Mouse (Mus musculus): Measurements from ENCODE around the gene Nfkbie. TPM values are rescaled to one million over a fixed set of nuclear protein-coding genes. Genes with fewer than 3 reads are reported as not detected.

Nfkbie gene
- total and polyA plus RNA-seq, 2 experiments from 2014 or later: 1.2 to 1.7 TPM

GRCm38 (mm10) chr17:45546941-45547340 lies 8.6 kb upstream of the Nfkbie start:
- no peak overlapping the region for H3K9ac ChIP-seq (replicated peaks; ENCODE audit: low read depth, low read length)
- no peak overlapping the region for H3K4me2 ChIP-seq (ENCODE audit: low read depth, low read length)
- H3K4me3 ChIP-seq (ENCODE audit: low read depth, low read length): no peak overlapping the region
- ATAC-seq (ENCODE audit: insufficient read depth, low read depth) (no peak), DNase-seq (ENCODE audit: low spot score) (no peak)
- no peak overlapping the region for H3K27ac ChIP-seq (ENCODE audit: low read depth)
- H3K9me3 ChIP-seq (replicated peaks; ENCODE audit: control insufficient read depth, low read length): no peaks in the 10 kb centered on the region
- peaks cover 25% of the 10 kb centered on the region for H3K4me1 ChIP-seq (ENCODE audit: control insufficient read depth, insufficient read depth)
- H3K36me3 ChIP-seq (replicated peaks; ENCODE audit: control insufficient read depth, insufficient read depth, low read length): no peaks in the 10 kb centered on the region
- TF ChIP-seq CTCF (IDR thresholded peaks at IDR 0.05; ENCODE audit: low read depth) (no peak), EP300 (IDR thresholded peaks at IDR 0.05; ENCODE audit: low read depth) (no peak)
- peaks cover 95% of the 10 kb centered on the region for H3K27me3 ChIP-seq (ENCODE audit: control insufficient read depth, insufficient read depth, low read length)
- 65% methylated on average over 16 of the region's 16 CpGs for WGBS

- no peak for ATAC-seq (ENCODE audit: insufficient read depth, low read depth)
- H3K27me3 ChIP-seq (ENCODE audit: control insufficient read depth, insufficient read depth, low read length): peaks cover 88% of the 10 kb centered on the region
- no peak overlapping the region for H3K9ac ChIP-seq (replicated peaks; ENCODE audit: low read depth, low read length)
- H3K4me2 ChIP-seq (ENCODE audit: low read depth, low read length): no peak overlapping the region
- no peaks in the 10 kb centered on the region for H3K36me3 ChIP-seq (replicated peaks; ENCODE audit: control insufficient read depth, insufficient read depth, low read length)
- H3K4me3 ChIP-seq (ENCODE audit: low read depth, low read length): no peak overlapping the region
- TF ChIP-seq CTCF (IDR thresholded peaks at IDR 0.05; ENCODE audit: low read depth) (no peak), EP300 (IDR thresholded peaks at IDR 0.05; ENCODE audit: low read depth) (no peak)
- H3K27ac ChIP-seq (ENCODE audit: low read depth): no peak overlapping the region
- peaks cover 25% of the 10 kb centered on the region for H3K4me1 ChIP-seq (ENCODE audit: control insufficient read depth, insufficient read depth)
- H3K9me3 ChIP-seq (replicated peaks; ENCODE audit: control insufficient read depth, low read length): no peaks in the 10 kb centered on the region
- 64% methylated on average over 5 of the region's 5 CpGs for WGBS
- no peak for DNase-seq (ENCODE audit: low spot score)
Measured at GRCm38 (mm10) chr17:45547461-45548190, 7.9 kb upstream of the Nfkbie start.

GRCm38 (mm10) chr17:45548541-45549512 lies 6.7 kb upstream of the Nfkbie start:
- TF ChIP-seq EP300 (IDR thresholded peaks at IDR 0.05; ENCODE audit: low read depth) (no peak), CTCF (IDR thresholded peaks at IDR 0.05; ENCODE audit: low read depth) (peak; percentile 9; the same call in 1 of the 2 replicates)
- 5% methylated on average over 49 of the region's 68 CpGs for WGBS
- Histone ChIP-seq H3K27ac (ENCODE audit: low read depth) (no peak overlapping the region), H3K27me3 (ENCODE audit: control insufficient read depth, insufficient read depth, low read length) (peaks cover 77% of the 10 kb centered on the region), H3K4me1 (ENCODE audit: control insufficient read depth, insufficient read depth) (peaks cover 25% of the 10 kb centered on the region), H3K9me3 (replicated peaks; ENCODE audit: control insufficient read depth, low read length) (no peaks in the 10 kb centered on the region), H3K9ac (replicated peaks; ENCODE audit: low read depth, low read length) (peak overlapping the region; percentile 50), H3K36me3 (replicated peaks; ENCODE audit: control insufficient read depth, insufficient read depth, low read length) (no peaks in the 10 kb centered on the region), H3K4me2 (ENCODE audit: low read depth, low read length) (peak overlapping the region; percentile 99), H3K4me3 (ENCODE audit: low read depth, low read length) (peak overlapping the region; percentile 62)
- DNase-seq (ENCODE audit: low spot score) (no peak), ATAC-seq (ENCODE audit: insufficient read depth, low read depth) (no peak; the same call in 1 of the 2 replicates)

GRCm38 (mm10) chr17:45549617-45550181 lies 5.8 kb upstream of the Nfkbie start, which contains the start of gene Tmem151b:
TSS of gene Tmem151b (minus strand) at chr17:45549677.
- Histone ChIP-seq H3K27me3 (ENCODE audit: control insufficient read depth, insufficient read depth, low read length) (peaks cover 69% of the 10 kb centered on the region), H3K27ac (ENCODE audit: low read depth) (no peak within 1 kb of the TSS), H3K4me1 (ENCODE audit: control insufficient read depth, insufficient read depth) (peaks cover 22% of the 10 kb centered on the region), H3K9me3 (replicated peaks; ENCODE audit: control insufficient read depth, low read length) (no peaks in the 10 kb centered on the region), H3K4me2 (ENCODE audit: low read depth, low read length) (peak within 1 kb of the TSS; percentile 99), H3K4me3 (ENCODE audit: low read depth, low read length) (peak within 1 kb of the TSS; percentile 62), H3K9ac (replicated peaks; ENCODE audit: low read depth, low read length) (peak within 1 kb of the TSS; percentile 50), H3K36me3 (replicated peaks; ENCODE audit: control insufficient read depth, insufficient read depth, low read length) (no peaks in the 10 kb centered on the region)
- DNase-seq (ENCODE audit: low spot score): no peak
- ATAC-seq (ENCODE audit: insufficient read depth, low read depth): no peak
- TF ChIP-seq EP300 (IDR thresholded peaks at IDR 0.05; ENCODE audit: low read depth) (no peak), CTCF (IDR thresholded peaks at IDR 0.05; ENCODE audit: low read depth) (no peak)
- 2% methylated on average over 11 of the region's 29 CpGs for WGBS

- peaks cover 63% of the 10 kb centered on the region for H3K27me3 ChIP-seq (ENCODE audit: control insufficient read depth, insufficient read depth, low read length)
- 36% methylated on average over 5 of the region's 5 CpGs for WGBS
- H3K27ac ChIP-seq (ENCODE audit: low read depth): no peak overlapping the region
- H3K4me3 ChIP-seq (ENCODE audit: low read depth, low read length): no peak overlapping the region
- ATAC-seq (ENCODE audit: insufficient read depth, low read depth) (no peak), DNase-seq (ENCODE audit: low spot score) (no peak)
- H3K9me3 ChIP-seq (replicated peaks; ENCODE audit: control insufficient read depth, low read length): no peaks in the 10 kb centered on the region
- H3K9ac ChIP-seq (replicated peaks; ENCODE audit: low read depth, low read length): no peak overlapping the region
- H3K4me1 ChIP-seq (ENCODE audit: control insufficient read depth, insufficient read depth): peaks cover 16% of the 10 kb centered on the region
- no peak for TF ChIP-seq EP300 (IDR thresholded peaks at IDR 0.05; ENCODE audit: low read depth)
- TF ChIP-seq CTCF (IDR thresholded peaks at IDR 0.05; ENCODE audit: low read depth): no peak
- peak overlapping the region; percentile 99; the same call in 1 of the 2 replicates for H3K4me2 ChIP-seq (ENCODE audit: low read depth, low read length)
- no peaks in the 10 kb centered on the region for H3K36me3 ChIP-seq (replicated peaks; ENCODE audit: control insufficient read depth, insufficient read depth, low read length)
Measured at GRCm38 (mm10) chr17:45550253-45550652, 5.2 kb upstream of the Nfkbie start.
